Mouse (Mus musculus) cerebellum, adult 8-10 months (tissue): ENCODE data around the gene Hdhd5.

Experiments
- DNase-seq: peaks from one replicate; pipeline ENCODE4 v3.0.0; 2022

The Hdhd5 gene

GRCm38 (mm10) chr6:120481538-120481937 is 49.6 kb downstream of the Hdhd5 start:
- no peak for DNase-seq

GRCm38 (mm10) chr6:120480361-120480760 is 50.8 kb downstream of the Hdhd5 start:
- no peak for DNase-seq

- DNase-seq, result no peak
These were observed 51.8 kb downstream of the Hdhd5 start for GRCm38 (mm10) chr6:120479302-120479701.

GRCm38 (mm10) chr6:120475288-120475687 is 55.8 kb downstream of the Hdhd5 start:
- DNase-seq, result no peak

GRCm38 (mm10) chr6:120473427-120473826 is 57.7 kb downstream of the Hdhd5 start:
- DNase-seq, result no peak

- DNase-seq, result no peak
These were observed 58.5 kb downstream of the Hdhd5 start for GRCm38 (mm10) chr6:120472455-120473140.

- DNase-seq, result no peak
These were observed 59.1 kb downstream of the Hdhd5 start for GRCm38 (mm10) chr6:120471991-120472441.

GRCm38 (mm10) chr6:120470666-120471065 is 60.5 kb downstream of the Hdhd5 start:
- no peak for DNase-seq

- DNase-seq, result no peak
These were observed 61.3 kb downstream of the Hdhd5 start for GRCm38 (mm10) chr6:120469770-120470169.

GRCm38 (mm10) chr6:120469268-120469667 is 61.9 kb downstream of the Hdhd5 start:
- no peak for DNase-seq

GRCm38 (mm10) chr6:120468259-120468658 is 62.9 kb downstream of the Hdhd5 start:
- no peak for DNase-seq

GRCm38 (mm10) chr6:120466609-120467329 is 64.3 kb downstream of the Hdhd5 start:
- no peak for DNase-seq

- DNase-seq, result no peak
These were observed 65.7 kb downstream of the Hdhd5 start for GRCm38 (mm10) chr6:120465393-120465792.

- no peak for DNase-seq
These were observed 66.6 kb downstream of the Hdhd5 start for GRCm38 (mm10) chr6:120464406-120464939.

GRCm38 (mm10) chr6:120463884-120464283 is 67.2 kb downstream of the Hdhd5 start:
- no peak for DNase-seq

- peak; percentile 20 for DNase-seq
These were observed 67.8 kb downstream of the Hdhd5 start, which contains the start of gene Il17ra for GRCm38 (mm10) chr6:120463086-120463871. Gene Il17ra, plus strand, starts transcription at chr6:120463247.

GRCm38 (mm10) chr6:120462251-120462650 is 68.9 kb downstream of the Hdhd5 start:
- no peak for DNase-seq

GRCm38 (mm10) chr6:120461217-120461616 is 69.9 kb downstream of the Hdhd5 start:
- DNase-seq, result no peak
